In the genomic region with DNA sequence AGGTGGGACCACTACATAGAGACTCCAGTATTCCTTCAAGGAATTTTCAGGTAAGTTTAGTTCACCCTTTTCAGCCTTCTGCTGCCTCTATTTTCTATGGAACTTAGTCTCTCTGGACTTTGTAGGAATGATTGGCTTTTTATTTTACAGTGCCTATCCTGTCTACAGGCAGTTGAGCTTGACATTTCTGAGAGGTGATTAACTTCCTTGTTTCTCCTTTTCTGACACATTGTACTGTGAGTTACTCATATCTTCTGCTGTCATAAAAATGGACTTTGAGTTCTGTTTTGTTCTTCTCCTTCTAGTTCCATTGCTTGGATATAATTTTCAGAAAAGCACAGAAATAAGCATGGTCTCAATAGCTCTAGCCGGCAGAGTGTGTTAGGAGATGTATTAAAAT, we compare ENCODE assay signal across 23 mouse cellular contexts.
A peak's percentile ranks its signal among the peaks of the same experiment; 100 is the strongest.
DNase-seq lines count a peak whose midpoint lies in the region; ATAC-seq and TF ChIP-seq lines count a peak whose summit lies in the region.
"Had no signal": no experiment of that assay in that cellular context is flagged by ENCODE, and none has a peak within 500 bp of the region (broad histone marks: within the 10 kb centered on the region; RNA-seq: fewer than 3 reads in every experiment).

No protein-coding gene starts in this region.

- no peak overlapping the region for H3K4me3 ChIP-seq in intestine, embryonic 15.5 days (replicated peaks)
- no peak overlapping the region for H3K4me3 ChIP-seq in intestine, embryonic 16.5 days (ENCODE audit: low read length)
- no peak overlapping the region for H3K4me3 ChIP-seq in intestine, postnatal 0 days (ENCODE audit: low read depth, low read length)
- no peak overlapping the region for H3K4me3 ChIP-seq in small intestine, adult 2 months (ENCODE audit: low read depth, low read length)
- no peak overlapping the region for H3K4me3 ChIP-seq in limb, embryonic 10.5 days

- no peaks in the 10 kb centered on the region for H3K27me3 ChIP-seq in intestine, embryonic 15.5 days (replicated peaks)
- no peaks in the 10 kb centered on the region for H3K27me3 ChIP-seq in intestine, embryonic 16.5 days (replicated peaks; ENCODE audit: control insufficient read depth, insufficient read depth, low read length)
- no peaks in the 10 kb centered on the region for H3K27me3 ChIP-seq in intestine, postnatal 0 days (replicated peaks; ENCODE audit: control insufficient read depth, insufficient read depth, low read length)
- no peaks in the 10 kb centered on the region for H3K27me3 ChIP-seq in small intestine, adult 2 months (ENCODE audit: control insufficient read depth, insufficient read depth, low read length)
- no peaks in the 10 kb centered on the region for H3K27me3 ChIP-seq in limb, embryonic 10.5 days (ENCODE audit: low read depth, poor library complexity, severe bottlenecking)
- H3K27me3 ChIP-seq: CH12.LX, Patski had no signal

- DNase-seq in ovary, postnatal 14 days (ENCODE audit: low spot score), result no peak
- DNase-seq in adrenal gland, adult 18-20 months (ENCODE audit: low spot score in 2 of 2), result no peak
- no peak for DNase-seq in left cerebral cortex, postnatal 36 days (ENCODE audit: low spot score in 2 of 2)
- DNase-seq in limb, embryonic 10.5 days (ENCODE audit: low spot score), result no peak
- DNase-seq: adrenal gland, adult 2 months; adrenal gland, adult 8-10 months; adrenal gland, postnatal 10 days; adrenal gland, postnatal 14 days; adrenal gland, postnatal 25 days; adrenal gland, postnatal 36 days; B cell, adult 2 months; cerebellum, adult 11 months; cerebellum, adult 11-12 months; cerebellum, adult 18-20 months had no signal

- 79% methylated on average over 1 of the region's 1 CpGs for WGBS in intestine, embryonic 15.5 days
- WGBS in intestine, embryonic 16.5 days, result 78% methylated on average over 1 of the region's 1 CpGs
- WGBS in intestine, postnatal 0 days, result 50% methylated on average over 1 of the region's 1 CpGs
- WGBS in small intestine, adult 2 months, result 73% methylated on average over 1 of the region's 1 CpGs
- WGBS in limb, embryonic 10.5 days, result 94% methylated on average over 1 of the region's 1 CpGs

- no peak for TF ChIP-seq POLR2A in small intestine, adult 2 months (IDR thresholded peaks at IDR 0.05; ENCODE audit: low read depth, low read length)

- peak; percentile 81 for ATAC-seq in intestine, embryonic 15.5 days
- peak; percentile 89 for ATAC-seq in intestine, embryonic 16.5 days
- peak; percentile 88 for ATAC-seq in intestine, postnatal 0 days
- ATAC-seq: activated CD4-positive, CD25-positive, alpha-beta regulatory T cell, adult 4 months; CD4-positive, CD25-positive, alpha-beta regulatory T cell, adult 4 months; Patski had no signal

- H3K36me3 ChIP-seq in intestine, embryonic 15.5 days, result no peaks in the 10 kb centered on the region
- no peaks in the 10 kb centered on the region for H3K36me3 ChIP-seq in intestine, embryonic 16.5 days (ENCODE audit: control insufficient read depth, insufficient read depth, low read length)
- no peaks in the 10 kb centered on the region for H3K36me3 ChIP-seq in intestine, postnatal 0 days (ENCODE audit: control insufficient read depth, insufficient read depth)
- H3K36me3 ChIP-seq in small intestine, adult 2 months (ENCODE audit: control insufficient read depth, insufficient read depth, low read length), result no peaks in the 10 kb centered on the region
- H3K36me3 ChIP-seq in limb, embryonic 10.5 days, result no peaks in the 10 kb centered on the region
- H3K36me3 ChIP-seq: G1E had no signal

- no peak overlapping the region for H3K9ac ChIP-seq in intestine, embryonic 15.5 days
- no peak overlapping the region for H3K9ac ChIP-seq in intestine, embryonic 16.5 days (ENCODE audit: low read depth, low read length)
- no peak overlapping the region for H3K9ac ChIP-seq in intestine, postnatal 0 days (ENCODE audit: low read depth, low read length)

- TF ChIP-seq CTCF in intestine, postnatal 0 days (IDR thresholded peaks at IDR 0.05; ENCODE audit: low read depth), result no peak
- no peak for TF ChIP-seq CTCF in small intestine, adult 2 months (IDR thresholded peaks at IDR 0.05; ENCODE audit: extremely low read depth, insufficient read length, insufficient replicate concordance, low read depth, low read length)

- no peaks in the 10 kb centered on the region for H3K9me3 ChIP-seq in intestine, embryonic 15.5 days
- H3K9me3 ChIP-seq in intestine, embryonic 16.5 days (ENCODE audit: control insufficient read depth, low read length), result no peaks in the 10 kb centered on the region
- H3K9me3 ChIP-seq in intestine, postnatal 0 days (ENCODE audit: control insufficient read depth), result no peaks in the 10 kb centered on the region
- H3K9me3 ChIP-seq in limb, embryonic 10.5 days (replicated peaks), result no peaks in the 10 kb centered on the region
- H3K9me3 ChIP-seq: G1E had no signal

- H3K4me1 ChIP-seq in intestine, embryonic 15.5 days (replicated peaks), result no peaks in the 10 kb centered on the region
- no peaks in the 10 kb centered on the region for H3K4me1 ChIP-seq in intestine, embryonic 16.5 days (ENCODE audit: control insufficient read depth, insufficient read depth, low read length)
- H3K4me1 ChIP-seq in intestine, postnatal 0 days (replicated peaks; ENCODE audit: control insufficient read depth, insufficient read depth, low read length), result 0 out of 2 replicates have a peak, but pooled peaks cover 4% of the 10 kb centered on the region
- H3K4me1 ChIP-seq in small intestine, adult 2 months (ENCODE audit: control insufficient read depth, insufficient read depth, insufficient read length, low read length), result peaks cover 4% of the 10 kb centered on the region; the same call in 1 of the 2 replicates
- no peaks in the 10 kb centered on the region for H3K4me1 ChIP-seq in limb, embryonic 10.5 days

- no peak overlapping the region for H3K27ac ChIP-seq in intestine, embryonic 15.5 days
- H3K27ac ChIP-seq in intestine, embryonic 16.5 days (ENCODE audit: low read length), result peak overlapping the region; percentile 80
- H3K27ac ChIP-seq in intestine, postnatal 0 days (ENCODE audit: low read depth, low read length), result peak overlapping the region; percentile 62
- peak overlapping the region; percentile 50 for H3K27ac ChIP-seq in small intestine, adult 2 months (ENCODE audit: insufficient read depth, low read depth, low read length)
- H3K27ac ChIP-seq in limb, embryonic 10.5 days, result no peak overlapping the region

- intact Hi-C loops in left cerebral cortex, postnatal 36 days (cut with DNase I), result loop anchor here (5.0 kb wide), 1 partner anchor 374 kb away; no protein-coding TSS in a partner anchor

- H3K4me2 ChIP-seq in intestine, embryonic 15.5 days (replicated peaks), result no peak overlapping the region
- 0 out of 2 replicates have a peak overlapping the region, but pooled peaks have one; percentile 12 for H3K4me2 ChIP-seq in intestine, embryonic 16.5 days (ENCODE audit: low read depth, low read length)
- no peak overlapping the region for H3K4me2 ChIP-seq in intestine, postnatal 0 days (replicated peaks; ENCODE audit: low read depth)

Comparison
In these comparisons a context has a peak if more than half of its experiments do, and no peak if none do; other contexts are left out.
1. H3K27ac ChIP-seq: peak in intestine, embryonic 16.5 days (single experiment), intestine, postnatal 0 days (single experiment) and small intestine, adult 2 months (single experiment); none in intestine, embryonic 15.5 days (single experiment) and limb, embryonic 10.5 days (single experiment).
2. Peak in every context shown above with its lines, with median percentiles within 50 percentile points of each other: ATAC-seq.